Mouse (Mus musculus): ENCODE data around the gene Padi1.

Padi1 gene

GRCm38 (mm10) chr4:140845666-140846065 is at the start of gene Padi1:
TSS of gene Padi1 (minus strand) at chr4:140845778.
- DNase-seq = no peak

- no peak for DNase-seq
Observed at GRCm38 (mm10) chr4:140892163-140892530, 46.6 kb upstream of the Padi1 start.

GRCm38 (mm10) chr4:140891525-140892162 is 46.1 kb upstream of the Padi1 start:
- no peak for DNase-seq

GRCm38 (mm10) chr4:140883852-140884251 is 38.3 kb upstream of the Padi1 start:
- no peak for DNase-seq

GRCm38 (mm10) chr4:140882981-140883380 is 37.4 kb upstream of the Padi1 start:
- DNase-seq = no peak

- no peak for DNase-seq
Observed at GRCm38 (mm10) chr4:140882365-140882764, 36.8 kb upstream of the Padi1 start.

GRCm38 (mm10) chr4:140881771-140882170 is 36.2 kb upstream of the Padi1 start:
- no peak for DNase-seq

GRCm38 (mm10) chr4:140881026-140881670 is 35.6 kb upstream of the Padi1 start:
- no peak for DNase-seq

- no peak for DNase-seq
Observed at GRCm38 (mm10) chr4:140880207-140880606, 34.6 kb upstream of the Padi1 start.

GRCm38 (mm10) chr4:140879739-140880138 is 34.2 kb upstream of the Padi1 start:
- DNase-seq = peak; percentile 80

GRCm38 (mm10) chr4:140879116-140879515 is 33.5 kb upstream of the Padi1 start:
- no peak for DNase-seq

- no peak for DNase-seq
Observed at GRCm38 (mm10) chr4:140878655-140879054, 33.1 kb upstream of the Padi1 start.

GRCm38 (mm10) chr4:140877441-140877840 is 31.9 kb upstream of the Padi1 start:
- DNase-seq = no peak

- no peak for DNase-seq
Observed at GRCm38 (mm10) chr4:140876681-140877080, 31.1 kb upstream of the Padi1 start.

- no peak for DNase-seq
Observed at GRCm38 (mm10) chr4:140876161-140876560, 30.6 kb upstream of the Padi1 start.

- DNase-seq = no peak
Observed at GRCm38 (mm10) chr4:140873011-140873410, 27.4 kb upstream of the Padi1 start.

- no peak for DNase-seq
Observed at GRCm38 (mm10) chr4:140872686-140872992, 27.1 kb upstream of the Padi1 start.

GRCm38 (mm10) chr4:140871851-140872685 is 26.5 kb upstream of the Padi1 start:
- DNase-seq = no peak

- no peak for DNase-seq
Observed at GRCm38 (mm10) chr4:140871376-140871775, 25.8 kb upstream of the Padi1 start.

GRCm38 (mm10) chr4:140870876-140871275 is 25.3 kb upstream of the Padi1 start:
- DNase-seq = no peak

GRCm38 (mm10) chr4:140869945-140870344 is 24.4 kb upstream of the Padi1 start:
- no peak for DNase-seq

GRCm38 (mm10) chr4:140868484-140869190 is 23.1 kb upstream of the Padi1 start:
- DNase-seq = no peak

- no peak for DNase-seq
Observed at GRCm38 (mm10) chr4:140862036-140862650, 16.6 kb upstream of the Padi1 start.
